Mouse (Mus musculus): ENCODE data around the gene Mapk10. TPM values are rescaled to one million over a fixed set of nuclear protein-coding genes. Genes with fewer than 3 reads are reported as not detected.
"Not testable (repeated sequence)": the region's sequence is repeated elsewhere in the genome, so short reads cannot be mapped to it uniquely, and the experiment has no call there.

Mapk10 gene
- polyA plus RNA-seq, 1 experiment from 2014 or later = 132 TPM

- Histone ChIP-seq H3K4me2 (ENCODE audit: low read length) (no peak overlapping the region), H3K4me3 (ENCODE audit: low read depth, low read length) (no peak overlapping the region), H3K9me3 (replicated peaks; ENCODE audit: control insufficient read depth, low read length, poor library complexity, severe bottlenecking) (no peaks in the 10 kb centered on the region), H3K36me3 (ENCODE audit: control insufficient read depth, insufficient read depth, low read length) (peaks cover 5% of the 10 kb centered on the region; the same call in 1 of the 2 replicates), H3K27ac (ENCODE audit: low read length) (no peak overlapping the region), H3K27me3 (ENCODE audit: control insufficient read depth, insufficient read depth, low read depth, low read length) (no peaks in the 10 kb centered on the region), H3K9ac (ENCODE audit: low read depth, low read length) (no peak overlapping the region), H3K4me1 (ENCODE audit: control insufficient read depth, insufficient read depth, low read length) (no peaks in the 10 kb centered on the region)
- no peak for ATAC-seq
- WGBS = 77% methylated on average over 3 of the region's 3 CpGs
Observed at GRCm38 (mm10) chr5:102952918-102953317, 258.2 kb downstream of the Mapk10 start.

DNA sequence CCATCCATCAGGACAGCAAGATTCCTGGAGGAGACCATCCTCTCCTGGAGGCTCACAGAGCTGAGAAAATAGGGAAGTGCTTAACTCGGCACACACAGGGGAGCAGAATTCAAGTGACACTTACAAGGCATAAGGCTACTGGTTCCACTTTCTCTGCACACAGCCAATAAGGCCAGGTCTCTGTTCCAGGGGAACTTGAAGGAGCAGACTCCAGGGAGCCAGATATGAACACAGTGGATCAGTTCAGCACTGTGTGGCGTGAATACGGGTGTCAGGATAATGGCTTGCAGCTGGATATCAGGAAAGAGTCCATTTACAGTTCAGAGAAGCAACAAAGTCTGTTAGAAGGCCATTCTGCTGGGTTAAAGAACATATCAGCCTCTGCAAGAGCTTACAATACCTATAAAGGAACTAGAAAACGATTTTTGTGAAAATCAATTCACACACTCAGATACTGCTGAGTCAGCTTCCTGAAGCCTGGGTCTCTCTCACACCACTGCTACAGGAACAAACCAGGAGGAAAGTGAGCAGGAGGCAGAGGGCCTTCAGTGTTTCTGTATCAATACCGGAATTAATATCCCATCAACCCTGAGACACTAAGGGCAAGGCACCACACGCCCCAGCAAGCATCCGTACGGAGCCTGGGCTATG is 263.9 kb downstream of the Mapk10 start:
- Histone ChIP-seq H3K4me1 (ENCODE audit: control insufficient read depth, insufficient read depth, low read length) (no peaks in the 10 kb centered on the region), H3K4me2 (ENCODE audit: low read length) (no peak overlapping the region), H3K9ac (ENCODE audit: low read depth, low read length) (no peak overlapping the region), H3K27me3 (ENCODE audit: control insufficient read depth, insufficient read depth, low read depth, low read length) (no peaks in the 10 kb centered on the region), H3K9me3 (replicated peaks; ENCODE audit: control insufficient read depth, low read length, poor library complexity, severe bottlenecking) (0 out of 2 replicates have a peak, but pooled peaks cover 2% of the 10 kb centered on the region), H3K27ac (ENCODE audit: low read length) (no peak overlapping the region), H3K36me3 (ENCODE audit: control insufficient read depth, insufficient read depth, low read length) (peaks cover 6% of the 10 kb centered on the region; the same call in 1 of the 2 replicates), H3K4me3 (ENCODE audit: low read depth, low read length) (no peak overlapping the region)
- WGBS = 74% methylated on average over 8 of the region's 8 CpGs
- no peak for ATAC-seq

DNA sequence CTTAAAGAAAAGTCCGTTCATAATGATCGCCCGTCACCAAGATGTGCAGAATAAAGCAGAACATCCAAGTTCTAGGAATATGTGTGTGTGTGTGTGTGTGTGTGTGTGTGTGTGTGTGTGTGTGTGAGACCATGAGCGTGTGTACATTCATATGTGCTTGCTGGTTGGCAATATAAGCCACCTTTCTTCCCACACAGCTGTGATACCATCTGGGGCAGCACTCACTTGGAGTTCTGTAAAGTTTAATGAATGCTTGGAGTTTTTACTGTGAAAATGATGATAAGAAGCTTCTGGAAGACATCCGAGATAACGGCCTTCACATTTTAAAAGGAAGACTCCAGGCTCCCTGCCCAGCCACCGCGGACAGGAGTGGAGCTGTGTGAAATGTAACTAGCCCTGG is 264.5 kb downstream of the Mapk10 start:
- H3K27me3 ChIP-seq (ENCODE audit: control insufficient read depth, insufficient read depth, low read depth, low read length) = no peaks in the 10 kb centered on the region
- H3K4me2 ChIP-seq (ENCODE audit: low read length) = no peak overlapping the region
- H3K9me3 ChIP-seq (replicated peaks; ENCODE audit: control insufficient read depth, low read length, poor library complexity, severe bottlenecking) = 0 out of 2 replicates have a peak, but pooled peaks cover 2% of the 10 kb centered on the region
- ATAC-seq = no peak
- no peak overlapping the region for H3K27ac ChIP-seq (ENCODE audit: low read length)
- H3K4me3 ChIP-seq (ENCODE audit: low read depth, low read length) = no peak overlapping the region
- 83% methylated on average over 8 of the region's 8 CpGs for WGBS
- no peaks in the 10 kb centered on the region for H3K4me1 ChIP-seq (ENCODE audit: control insufficient read depth, insufficient read depth, low read length)
- peaks cover 6% of the 10 kb centered on the region; the same call in 1 of the 2 replicates for H3K36me3 ChIP-seq (ENCODE audit: control insufficient read depth, insufficient read depth, low read length)
- no peak overlapping the region for H3K9ac ChIP-seq (ENCODE audit: low read depth, low read length)

DNA sequence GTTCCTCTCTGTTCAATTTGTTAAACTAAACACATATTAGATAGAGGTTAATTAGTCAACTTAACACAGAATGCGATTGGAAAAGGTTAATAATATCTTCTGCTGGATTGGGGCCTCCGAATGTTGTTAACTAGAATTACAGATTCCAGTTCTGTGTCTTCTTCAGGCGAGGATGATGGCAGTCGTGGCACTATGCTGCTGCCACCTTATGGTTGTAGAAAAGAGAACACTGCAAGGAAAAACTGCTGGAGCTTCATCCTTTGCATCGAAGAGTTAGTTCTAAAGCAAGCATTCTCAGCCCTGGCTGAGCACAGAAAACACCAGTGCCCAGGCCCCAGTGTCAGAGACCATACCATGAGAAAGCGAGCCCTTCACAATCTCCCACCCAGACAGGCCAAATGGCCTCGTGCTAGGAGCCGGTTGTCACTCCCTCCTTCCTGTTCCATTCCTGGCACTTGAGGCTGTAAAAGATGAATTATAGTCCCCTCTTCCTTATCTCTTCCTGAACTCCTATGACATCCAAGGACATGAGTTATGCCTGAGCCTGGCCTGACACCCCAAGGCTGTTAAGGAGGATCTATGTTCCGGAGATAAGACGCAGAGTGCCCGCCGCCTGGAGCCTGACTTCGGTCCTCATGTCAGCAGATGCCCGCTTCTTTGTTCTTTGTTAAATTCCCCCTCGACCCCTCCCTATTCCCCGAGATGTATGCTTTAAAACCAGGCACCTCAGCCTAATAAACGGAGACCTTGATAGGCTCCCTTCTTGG is 267.1 kb downstream of the Mapk10 start:
- H3K9me3 ChIP-seq (replicated peaks; ENCODE audit: control insufficient read depth, low read length, poor library complexity, severe bottlenecking); H3K9ac ChIP-seq (ENCODE audit: low read depth, low read length); H3K4me1 ChIP-seq (ENCODE audit: control insufficient read depth, insufficient read depth, low read length); H3K4me2 ChIP-seq (ENCODE audit: low read length); H3K4me3 ChIP-seq (ENCODE audit: low read depth, low read length); H3K36me3 ChIP-seq (ENCODE audit: control insufficient read depth, insufficient read depth, low read length); H3K27me3 ChIP-seq (ENCODE audit: control insufficient read depth, insufficient read depth, low read depth, low read length); ATAC-seq: not testable (repeated sequence)
- WGBS = 78% methylated on average over 17 of the region's 17 CpGs
- 0 out of 2 replicates have a peak overlapping the region, but pooled peaks have one; percentile 37 for H3K27ac ChIP-seq (ENCODE audit: low read length)

GRCm38 (mm10) chr5:102930161-102930560 is 281.0 kb downstream of the Mapk10 start:
- H3K4me3 ChIP-seq (ENCODE audit: low read depth, low read length) = no peak overlapping the region
- H3K4me2 ChIP-seq (ENCODE audit: low read length) = no peak overlapping the region
- peaks cover 2% of the 10 kb centered on the region; the same call in 1 of the 2 replicates for H3K4me1 ChIP-seq (ENCODE audit: control insufficient read depth, insufficient read depth, low read length)
- no peaks in the 10 kb centered on the region for H3K27me3 ChIP-seq (ENCODE audit: control insufficient read depth, insufficient read depth, low read depth, low read length)
- WGBS = 33% methylated on average over 6 of the region's 6 CpGs
- H3K9ac ChIP-seq (ENCODE audit: low read depth, low read length) = no peak overlapping the region
- H3K9me3 ChIP-seq (replicated peaks; ENCODE audit: control insufficient read depth, low read length, poor library complexity, severe bottlenecking) = no peaks in the 10 kb centered on the region
- ATAC-seq = no peak
- peaks cover 6% of the 10 kb centered on the region; the same call in 1 of the 2 replicates for H3K36me3 ChIP-seq (ENCODE audit: control insufficient read depth, insufficient read depth, low read length)
- H3K27ac ChIP-seq (ENCODE audit: low read length) = 0 out of 2 replicates have a peak overlapping the region, but pooled peaks have one; percentile 18

DNA sequence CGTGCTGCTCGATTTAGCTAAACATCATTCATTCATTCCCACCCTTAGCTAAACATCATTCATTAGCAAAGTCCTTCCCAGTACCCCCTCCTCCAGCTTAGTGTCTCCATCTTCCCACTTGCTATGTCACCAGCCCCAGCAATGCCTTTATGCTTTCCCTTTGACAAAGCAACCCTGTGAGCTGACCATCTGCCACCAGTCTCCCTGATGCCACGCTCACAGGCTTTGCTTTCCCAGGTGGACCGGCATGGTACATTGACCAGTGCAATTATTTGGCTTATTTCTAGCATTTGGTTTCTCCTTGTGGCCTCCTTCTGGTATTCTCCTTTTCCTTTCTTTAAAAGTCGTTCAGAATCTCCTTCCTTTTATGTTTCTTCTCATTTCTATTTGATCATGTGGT is 284.3 kb downstream of the Mapk10 start:
- ATAC-seq = no peak
- 62% methylated on average over 5 of the region's 5 CpGs for WGBS
- H3K27ac ChIP-seq (ENCODE audit: low read length) = no peak overlapping the region

DNA sequence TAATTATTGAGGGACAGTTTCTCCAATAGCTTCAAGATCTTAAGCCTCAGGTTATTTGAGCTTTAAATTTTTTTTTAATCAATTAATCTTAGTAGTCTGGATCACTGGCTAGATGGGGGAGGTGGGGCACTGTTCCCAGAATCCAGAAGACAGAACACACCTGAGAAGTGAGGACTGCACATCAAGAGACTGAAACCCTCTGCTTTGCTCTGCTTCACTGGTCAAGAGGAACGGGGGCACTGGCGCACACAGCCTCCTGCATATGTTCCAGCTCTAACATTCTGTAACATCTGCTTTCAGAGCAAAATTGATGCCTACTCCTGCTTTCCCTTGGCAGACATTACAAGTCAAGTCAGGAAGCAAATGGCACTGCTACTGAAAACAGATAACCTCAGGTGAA is 290.9 kb downstream of the Mapk10 start:
- 84% methylated on average over 2 of the region's 2 CpGs for WGBS
- H3K36me3 ChIP-seq (ENCODE audit: control insufficient read depth, insufficient read depth, low read length) = peaks cover 23% of the 10 kb centered on the region

More for the DNA sequence above, 284.3 kb downstream of the Mapk10 start:
- Histone ChIP-seq H3K9ac (ENCODE audit: low read depth, low read length) (no peak overlapping the region), H3K4me1 (ENCODE audit: control insufficient read depth, insufficient read depth, low read length) (peaks cover 2% of the 10 kb centered on the region; the same call in 1 of the 2 replicates), H3K9me3 (replicated peaks; ENCODE audit: control insufficient read depth, low read length, poor library complexity, severe bottlenecking) (0 out of 2 replicates have a peak, but pooled peaks cover 2% of the 10 kb centered on the region), H3K4me2 (ENCODE audit: low read length) (no peak overlapping the region), H3K27me3 (ENCODE audit: control insufficient read depth, insufficient read depth, low read depth, low read length) (no peaks in the 10 kb centered on the region), H3K4me3 (ENCODE audit: low read depth, low read length) (no peak overlapping the region), H3K36me3 (ENCODE audit: control insufficient read depth, insufficient read depth, low read length) (peaks cover 25% of the 10 kb centered on the region)

DNA sequence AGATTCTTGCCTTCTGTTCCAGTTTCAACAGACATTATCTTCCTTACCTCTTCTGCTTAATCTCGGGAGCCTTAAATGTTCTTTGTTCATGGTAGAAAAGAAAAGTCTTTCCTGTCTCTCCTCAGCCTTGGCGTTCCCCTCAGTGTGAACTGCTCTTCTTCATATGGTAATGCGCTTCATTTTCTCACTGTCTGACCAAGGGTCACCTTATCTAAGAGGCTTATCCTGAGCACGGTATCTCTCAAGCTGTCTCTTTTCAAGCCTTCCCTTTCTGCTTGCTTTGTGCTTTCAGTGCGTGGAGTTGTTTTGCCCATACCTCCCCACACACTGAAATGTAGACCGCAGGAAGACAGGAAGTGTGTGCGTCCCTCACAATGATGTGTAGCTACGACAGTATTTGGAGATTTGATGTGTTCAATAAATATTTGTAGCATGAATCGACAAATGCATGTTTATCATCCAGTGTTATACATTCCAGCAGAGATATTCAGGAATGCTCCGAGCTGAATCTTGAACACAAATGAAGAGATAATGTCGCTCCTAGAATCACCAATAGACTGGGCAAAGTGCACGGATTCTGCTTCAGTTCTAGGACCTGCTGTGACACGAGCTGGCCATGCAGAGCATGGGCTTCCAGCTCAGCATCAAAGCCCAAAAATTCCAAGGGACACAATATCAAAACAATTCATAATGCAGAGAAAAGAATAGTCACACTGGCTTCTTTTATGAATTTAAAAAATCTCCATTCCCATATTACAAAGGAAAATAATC is 305.5 kb downstream of the Mapk10 start:
- peak overlapping the region; percentile 43; the same call in 1 of the 2 replicates for H3K27ac ChIP-seq (ENCODE audit: low read length)
- no peak overlapping the region for H3K4me3 ChIP-seq (ENCODE audit: low read depth, low read length)
- H3K36me3 ChIP-seq (ENCODE audit: control insufficient read depth, insufficient read depth, low read length) = no peaks in the 10 kb centered on the region
- ATAC-seq = peak; percentile 72; the same call in 1 of the 2 replicates
- no peaks in the 10 kb centered on the region for H3K27me3 ChIP-seq (ENCODE audit: control insufficient read depth, insufficient read depth, low read depth, low read length)
- H3K9ac ChIP-seq (ENCODE audit: low read depth, low read length) = no peak overlapping the region
- 0 out of 2 replicates have a peak overlapping the region, but pooled peaks have one; percentile 2 for H3K4me2 ChIP-seq (ENCODE audit: low read length)
- no peaks in the 10 kb centered on the region for H3K4me1 ChIP-seq (ENCODE audit: control insufficient read depth, insufficient read depth, low read length)
- WGBS = 27% methylated on average over 13 of the region's 13 CpGs
- H3K9me3 ChIP-seq (replicated peaks; ENCODE audit: control insufficient read depth, low read length, poor library complexity, severe bottlenecking) = no peaks in the 10 kb centered on the region

More for the DNA sequence above, 290.9 kb downstream of the Mapk10 start:
- Histone ChIP-seq H3K9ac (ENCODE audit: low read depth, low read length) (no peak overlapping the region), H3K27me3 (ENCODE audit: control insufficient read depth, insufficient read depth, low read depth, low read length) (no peaks in the 10 kb centered on the region), H3K4me1 (ENCODE audit: control insufficient read depth, insufficient read depth, low read length) (no peaks in the 10 kb centered on the region), H3K9me3 (replicated peaks; ENCODE audit: control insufficient read depth, low read length, poor library complexity, severe bottlenecking) (0 out of 2 replicates have a peak, but pooled peaks cover 2% of the 10 kb centered on the region), H3K4me3 (ENCODE audit: low read depth, low read length) (no peak overlapping the region), H3K27ac (ENCODE audit: low read length) (no peak overlapping the region), H3K4me2 (ENCODE audit: low read length) (no peak overlapping the region)
- no peak for ATAC-seq
